Mouse (Mus musculus) limb, embryonic 14.5 days (tissue): ENCODE results near the gene Lgi2. TPM values are rescaled to one million over a fixed set of nuclear protein-coding genes. Genes with fewer than 3 reads are reported as not detected.

Source experiments
- ATAC-seq: fragments of 200-750 bp; cut with Nextera tagmentation; 2 replicates; pipeline ENCODE4 v1.8.0; 2017; ENCODE audit warnings: low read depth, moderate number of reproducible peaks, moderate TSS enrichment; ENCODE audit not compliant: low FRiP score
- DNase-seq: peaks from one replicate; pipeline ENCODE4 v3.0.0-alpha.2; 2015; ENCODE audit warnings: low spot score
- H3K27ac ChIP-seq: fragments of 300-500 bp; sonication (generic); replicated peaks from 2 replicates; pipeline ENCODE4 v1.5.1; 2014; ENCODE audit warnings: low read depth, mild to moderate bottlenecking, low read length, moderate library complexity, mixed read lengths
- H3K27me3 ChIP-seq: fragments of 300-500 bp; sonication (generic); 2 replicates; pipeline ENCODE4 v1.6.1; 2014; ENCODE audit warnings: low read length, mixed read lengths; ENCODE audit not compliant: control insufficient read depth, insufficient read depth
- H3K36me3 ChIP-seq: fragments of 300-500 bp; sonication (generic); 2 replicates; pipeline ENCODE4 v1.6.1; 2014; ENCODE audit warnings: mild to moderate bottlenecking, low read length, moderate library complexity, mixed read lengths; ENCODE audit not compliant: control insufficient read depth, insufficient read depth
- H3K4me1 ChIP-seq: fragments of 300-500 bp; sonication (generic); 2 replicates; pipeline ENCODE4 v1.6.1; 2014; ENCODE audit warnings: antibody characterized with exemption, low read length, mixed read lengths; ENCODE audit not compliant: control insufficient read depth, insufficient read depth
- H3K4me2 ChIP-seq: fragments of 300-500 bp; sonication (generic); replicated peaks from 2 replicates; pipeline ENCODE4 v1.6.1; 2014; ENCODE audit warnings: low read depth, mild to moderate bottlenecking, low read length, moderate library complexity; ENCODE audit not compliant: severe bottlenecking
- H3K4me3 ChIP-seq: fragments of 300-500 bp; sonication (generic); replicated peaks from 2 replicates; pipeline ENCODE4 v1.5.1; 2014; ENCODE audit warnings: low read length
- H3K9ac ChIP-seq: fragments of 300-500 bp; sonication (generic); 2 replicates; pipeline ENCODE4 v1.6.1; 2014; ENCODE audit warnings: mild to moderate bottlenecking, low read depth, low read length, moderate library complexity; ENCODE audit not compliant: severe bottlenecking
- H3K9me3 ChIP-seq: fragments of 300-500 bp; sonication (generic); 2 replicates; pipeline ENCODE4 v1.6.1; 2016; ENCODE audit warnings: low read length; ENCODE audit not compliant: control insufficient read depth
- POLR2A ChIP-seq: fragments of 200-500 bp; IDR thresholded peaks from 2 replicates; pipeline ENCODE4 v1.8.0; 2012; ENCODE audit warnings: inconsistent platforms, mild to moderate bottlenecking, moderate library complexity, borderline replicate concordance; ENCODE audit not compliant: insufficient read depth, insufficient read length; ENCODE audit errors: extremely low read depth
- WGBS: fragments of 180-500 bp; shearing (Covaris S2); extraction: QIAGEN DNeasy Blood & Tissue Kit; methylation state at CpG from one replicate; pipeline ENCODE4 v1.1.7; 2014; 5-methylcytosine and 5-hydroxymethylcytosine counted together
- polyA plus RNA-seq, 2 experiments: library from polyadenylated mRNA; depleted of rRNA in 1 of 2; stranded (reverse) in 1 of 2; unstranded in 1 of 2; fragments of >200 nt; fragmentation: Nextera tagmentation in 1 of 2; extraction: Ambion mirVana in 1 of 2; gene quantifications; 2 replicates each; pipeline versions ENCODE4 v1.2.1 to v1.2.3; 2012 to 2014

Gene Lgi2
- polyA plus RNA-seq, 2 experiments, result 3.6 to 7.3 TPM

DNA sequence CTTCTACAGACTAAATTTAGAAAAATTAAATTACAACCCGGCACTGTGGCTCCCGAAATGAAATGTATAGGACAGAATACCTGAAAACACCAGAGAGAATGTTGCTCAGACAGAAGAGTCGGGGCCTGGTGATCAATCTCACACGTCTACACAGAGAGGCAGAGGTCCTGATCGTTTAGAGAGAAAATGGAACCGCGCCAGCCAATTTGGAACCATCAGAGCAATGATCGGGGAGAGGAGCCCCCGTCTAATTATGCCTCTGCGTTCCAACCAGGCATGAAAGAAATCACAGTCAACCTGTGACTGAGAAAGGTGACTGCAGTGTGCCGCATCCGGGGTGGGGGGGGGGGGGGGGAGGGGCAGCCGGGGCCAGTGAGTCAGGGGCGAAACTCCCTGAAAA is 70.6 kb downstream of the Lgi2 start:
- ATAC-seq (no peak), DNase-seq (no peak)
- Histone ChIP-seq H3K36me3 (no peaks in the 10 kb centered on the region), H3K4me2 (no peak overlapping the region), H3K4me1 (no peaks in the 10 kb centered on the region), H3K9me3 (no peaks in the 10 kb centered on the region), H3K27ac (no peak overlapping the region), H3K4me3 (no peak overlapping the region), H3K27me3 (no peaks in the 10 kb centered on the region), H3K9ac (no peak overlapping the region)
- 46% methylated on average over 13 of the region's 14 CpGs for WGBS
- TF ChIP-seq POLR2A, result no peak

DNA sequence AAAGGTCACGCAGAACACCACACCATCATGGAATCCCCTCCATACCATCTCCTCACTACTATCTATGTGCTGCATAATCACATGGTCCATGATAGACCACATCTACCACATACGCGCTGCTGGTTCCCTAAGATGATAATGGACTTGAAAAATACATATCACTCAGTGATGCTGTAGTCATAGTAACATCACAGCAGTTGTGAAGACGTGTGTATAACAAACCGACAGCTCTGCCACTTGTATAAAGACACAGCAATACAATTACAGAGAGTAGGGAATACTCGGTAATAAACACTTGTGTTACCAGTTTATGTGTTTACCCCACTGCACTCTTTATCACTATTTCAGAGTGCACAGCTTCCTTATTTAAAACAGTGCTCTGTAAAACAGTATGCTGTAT is 74.8 kb downstream of the Lgi2 start:
- H3K27me3 ChIP-seq, result no peaks in the 10 kb centered on the region
- WGBS, result 79% methylated on average over 6 of the region's 6 CpGs
- no peaks in the 10 kb centered on the region for H3K4me1 ChIP-seq
- no peak for TF ChIP-seq POLR2A
- DNase-seq (no peak), ATAC-seq (no peak)
- no peak overlapping the region for H3K4me3 ChIP-seq
- H3K36me3 ChIP-seq, result no peaks in the 10 kb centered on the region
- H3K27ac ChIP-seq, result no peak overlapping the region
- H3K9me3 ChIP-seq, result no peaks in the 10 kb centered on the region
- H3K9ac ChIP-seq, result no peak overlapping the region
- no peak overlapping the region for H3K4me2 ChIP-seq

DNA sequence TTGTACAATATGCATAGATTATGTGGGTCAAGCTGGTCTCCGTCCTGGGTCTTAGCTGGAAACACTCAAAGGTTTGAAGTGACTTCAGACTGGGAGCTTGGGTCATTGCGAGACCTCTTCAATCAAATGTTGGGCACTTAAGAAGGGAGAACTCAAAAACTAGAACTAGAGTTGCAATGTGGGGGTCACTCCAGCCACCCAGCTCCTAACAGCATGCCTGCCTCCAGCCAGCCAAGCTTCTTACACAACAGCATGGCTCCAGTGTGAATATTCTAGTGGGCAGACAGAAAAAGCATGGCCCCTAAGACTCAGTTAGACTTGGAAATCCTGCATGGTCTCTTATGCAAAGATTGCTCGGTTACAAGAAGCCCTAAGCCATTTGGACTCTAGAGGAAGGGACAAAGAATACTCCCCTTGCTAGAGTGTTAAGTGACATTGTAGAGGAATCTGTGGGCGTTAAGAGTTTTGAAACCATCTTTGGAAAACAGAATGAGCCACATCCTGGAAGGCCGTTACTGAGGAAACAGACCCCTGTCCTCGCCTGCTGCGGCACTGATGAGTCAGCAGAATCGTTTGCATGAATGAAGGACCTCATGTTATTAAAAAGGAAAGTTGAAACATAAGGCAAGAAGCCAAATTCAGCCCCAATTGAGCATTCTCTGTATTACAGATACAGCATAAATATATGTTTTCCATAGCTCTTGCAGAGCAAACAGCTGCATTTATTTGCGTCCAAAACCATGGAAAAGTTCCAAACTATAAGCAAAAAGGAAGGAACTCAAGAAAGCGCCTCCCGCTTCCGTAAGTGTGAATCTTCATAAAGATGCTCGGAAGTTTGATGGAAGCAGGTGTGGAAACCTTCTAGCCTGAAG is 78.5 kb downstream of the Lgi2 start:
- ATAC-seq (no peak), DNase-seq (peak; percentile 45)
- no peak overlapping the region for H3K27ac ChIP-seq
- H3K36me3 ChIP-seq, result no peaks in the 10 kb centered on the region
- no peak overlapping the region for H3K4me2 ChIP-seq
- 79% methylated on average over 13 of the region's 13 CpGs for WGBS
- no peaks in the 10 kb centered on the region for H3K9me3 ChIP-seq
- no peak for TF ChIP-seq POLR2A
- H3K4me3 ChIP-seq, result no peak overlapping the region
- no peaks in the 10 kb centered on the region for H3K4me1 ChIP-seq
- H3K9ac ChIP-seq, result no peak overlapping the region
- H3K27me3 ChIP-seq, result no peaks in the 10 kb centered on the region

Other genes starting within 250 kb of the Lgi2 start
- gene Sod3, start 202.7 kb downstream of the Lgi2 start, polyA plus RNA-seq (2012; rRNA removed), result 0.98 and 1.1 TPM in 2 replicates
- gene Sod3, start 202.7 kb downstream of the Lgi2 start, polyA plus RNA-seq (2014; fragmentation: Nextera tagmentation; extraction: Ambion mirVana), result 0.75 and 1.1 TPM in 2 replicates
- 1.4 and 1.6 TPM in 2 replicates for gene Ccdc149, start 94.9 kb downstream of the Lgi2 start, polyA plus RNA-seq (2012; rRNA removed)
- 2.0 and 2.7 TPM in 2 replicates for gene Ccdc149, start 94.9 kb downstream of the Lgi2 start, polyA plus RNA-seq (2014; fragmentation: Nextera tagmentation; extraction: Ambion mirVana)
- gene Sepsecs, start 103.2 kb upstream of the Lgi2 start, polyA plus RNA-seq (2012; rRNA removed), result 9.5 and 9.7 TPM in 2 replicates
- 8.0 and 8.3 TPM in 2 replicates for gene Sepsecs, start 103.2 kb upstream of the Lgi2 start, polyA plus RNA-seq (2014; fragmentation: Nextera tagmentation; extraction: Ambion mirVana)
- 23.3 and 27.7 TPM in 2 replicates for gene Pi4k2b, start 175.1 kb upstream of the Lgi2 start, polyA plus RNA-seq (2012; rRNA removed)
- 21.9 TPM in 2 replicates for gene Pi4k2b, start 175.1 kb upstream of the Lgi2 start, polyA plus RNA-seq (2014; fragmentation: Nextera tagmentation; extraction: Ambion mirVana)
- 20.8 and 22.5 TPM in 2 replicates for gene Zcchc4, start 208.9 kb upstream of the Lgi2 start, polyA plus RNA-seq (2012; rRNA removed)
- gene Zcchc4, start 208.9 kb upstream of the Lgi2 start, polyA plus RNA-seq (2014; fragmentation: Nextera tagmentation; extraction: Ambion mirVana), result 12.0 and 14.2 TPM in 2 replicates